Mouse (Mus musculus): Measurements from ENCODE around the gene Pkn1.

- TF ChIP-seq POLR2A (IDR thresholded peaks at IDR 0.05; ENCODE audit: control insufficient read depth, low read depth, low read length): peak; percentile 56; the same call in 1 of the 2 replicates
- TF ChIP-seq CTCF (IDR thresholded peaks at IDR 0.05; ENCODE audit: control insufficient read depth, insufficient read depth, insufficient replicate concordance, low read depth, low read length): no peak
Observed at GRCm38 (mm10) chr8:83707554-83707953, 8.6 kb upstream of the Pkn1 start.

Data from testis, adult 2 months (tissue).